Mouse (Mus musculus) NIH3T3 (cell line): Measurements from ENCODE around the gene Olfr1318.
A peak's percentile ranks its signal among the peaks of the same experiment; 100 is the strongest.

Experiments
- DNase-seq: peaks from one replicate; pipeline ENCODE4 v3.0.0-alpha.2; 2012; ENCODE audit warnings: low read depth

Gene Olfr1318

DNA sequence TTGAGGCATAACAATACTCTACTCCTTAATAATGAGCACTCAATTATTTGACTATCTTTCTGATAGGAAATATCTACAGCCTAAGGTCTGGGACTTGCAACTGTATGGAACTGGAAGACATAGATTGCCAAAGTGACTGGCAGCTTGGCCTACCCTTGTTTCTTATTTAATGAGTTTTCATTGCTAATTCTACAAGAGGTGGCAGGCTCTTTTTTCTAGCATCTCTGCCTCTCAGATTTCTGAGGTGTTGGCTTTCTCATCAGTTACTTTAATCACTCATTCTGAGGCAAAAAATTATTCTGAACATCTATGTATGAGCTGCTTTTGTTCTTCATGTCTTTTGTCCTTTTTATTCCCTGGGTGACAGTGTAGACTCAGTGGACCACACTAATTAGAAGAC, at the start of gene Olfr1318:
Gene Olfr1318 (plus strand): TSS at position 301 of the 400 bp plus-strand sequence.
- DNase-seq: no peak

DNA sequence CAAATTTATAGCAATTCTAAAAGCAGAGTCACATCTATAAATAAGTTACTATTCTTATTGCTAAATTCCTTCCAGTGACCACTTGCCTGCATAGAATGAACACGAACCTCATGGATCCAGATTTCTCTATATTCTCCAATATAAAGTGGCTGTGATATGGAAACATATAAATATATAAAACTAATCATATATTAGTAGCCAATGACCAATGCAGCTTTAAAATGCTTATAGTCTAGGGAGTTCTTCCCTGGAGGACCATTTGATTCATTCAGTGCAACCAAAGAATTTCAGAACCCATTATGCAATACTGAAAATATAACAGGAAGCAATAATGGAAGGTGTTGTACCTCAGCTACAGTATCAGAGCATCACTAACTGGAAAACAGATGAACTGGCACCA, 38.7 kb upstream of the Olfr1318 start, which contains the start of gene Olfr1315-ps1:
Gene Olfr1315-ps1 (minus strand): TSS at position 101 of the 400 bp plus-strand sequence.
- DNase-seq: no peak

DNA sequence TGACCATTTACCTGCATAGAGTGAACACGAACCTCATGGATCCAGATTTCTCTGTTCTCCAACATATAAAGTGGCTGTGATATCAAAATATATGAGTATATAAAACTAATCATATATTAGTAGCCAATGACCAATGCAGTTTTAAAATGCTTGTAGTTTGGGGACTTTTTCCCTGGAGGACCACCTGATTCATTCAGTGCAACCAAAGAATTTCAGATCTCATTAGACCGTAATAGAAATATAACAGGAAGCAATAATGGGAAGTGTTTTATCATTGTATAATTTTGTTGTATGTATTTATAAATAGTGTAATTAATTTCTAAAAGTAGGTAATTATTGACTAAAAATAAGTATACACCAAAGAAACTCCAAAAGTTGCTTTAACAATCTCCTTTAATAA, 19.1 kb upstream of the Olfr1318 start, which contains the start of gene Olfr1316:
Gene Olfr1316 (minus strand): TSS at position 101 of the 400 bp plus-strand sequence.
- DNase-seq: no peak

- DNase-seq: no peak
Observed at GRCm38 (mm10) chr2:112140029-112140428, 14.0 kb upstream of the Olfr1318 start, which contains the start of gene Olfr1317. TSS of gene Olfr1317 (plus strand) at chr2:112140329.

DNA sequence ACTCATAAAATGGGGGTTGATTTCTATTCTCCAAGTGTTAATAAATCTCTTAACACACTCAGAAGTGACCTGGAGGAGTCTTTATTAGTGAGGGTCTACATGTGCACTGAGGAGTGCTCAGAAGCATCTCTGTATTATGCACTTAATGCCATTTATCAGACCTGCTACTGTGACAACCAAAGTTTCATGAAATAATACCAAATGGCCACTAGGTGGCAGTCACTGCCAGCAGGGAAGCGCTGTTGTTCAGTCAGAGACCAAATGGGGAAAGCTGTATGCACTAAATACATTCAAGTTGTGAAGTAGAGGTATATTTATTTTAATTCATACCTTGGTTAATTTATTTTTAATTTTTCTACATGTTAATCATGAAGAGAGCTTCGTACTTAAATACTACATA, 42.9 kb downstream of the Olfr1318 start:
- DNase-seq: peak; percentile 82

DNA sequence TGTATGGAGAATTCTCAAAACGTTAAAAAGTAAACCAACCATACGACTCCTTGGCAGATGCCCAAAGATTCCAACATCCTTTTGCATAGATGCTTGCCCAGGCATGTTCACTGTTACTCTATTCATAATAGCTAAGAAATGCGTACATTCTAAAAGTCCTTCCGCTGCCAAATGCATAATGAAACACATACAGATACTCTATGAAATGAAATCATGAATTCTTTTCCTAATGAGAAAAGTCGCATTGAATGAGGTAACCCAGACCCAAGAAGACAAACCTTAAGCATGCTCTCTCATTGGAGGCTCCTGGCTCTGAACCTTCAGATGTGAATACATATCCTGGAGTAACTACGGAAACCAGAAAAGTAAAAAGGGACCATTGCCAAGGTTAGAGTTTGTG, 49.1 kb downstream of the Olfr1318 start:
- DNase-seq: peak; percentile 81
